Mouse (Mus musculus): ENCODE measurements around the gene Gsto1. TPM values are rescaled to one million over a fixed set of nuclear protein-coding genes. Genes with fewer than 3 reads are reported as not detected.

The Gsto1 gene
- polyA plus RNA-seq (2015; fragmentation: Nextera tagmentation; extraction: Ambion mirVana), result 132 and 193 TPM in 2 replicates

DNA sequence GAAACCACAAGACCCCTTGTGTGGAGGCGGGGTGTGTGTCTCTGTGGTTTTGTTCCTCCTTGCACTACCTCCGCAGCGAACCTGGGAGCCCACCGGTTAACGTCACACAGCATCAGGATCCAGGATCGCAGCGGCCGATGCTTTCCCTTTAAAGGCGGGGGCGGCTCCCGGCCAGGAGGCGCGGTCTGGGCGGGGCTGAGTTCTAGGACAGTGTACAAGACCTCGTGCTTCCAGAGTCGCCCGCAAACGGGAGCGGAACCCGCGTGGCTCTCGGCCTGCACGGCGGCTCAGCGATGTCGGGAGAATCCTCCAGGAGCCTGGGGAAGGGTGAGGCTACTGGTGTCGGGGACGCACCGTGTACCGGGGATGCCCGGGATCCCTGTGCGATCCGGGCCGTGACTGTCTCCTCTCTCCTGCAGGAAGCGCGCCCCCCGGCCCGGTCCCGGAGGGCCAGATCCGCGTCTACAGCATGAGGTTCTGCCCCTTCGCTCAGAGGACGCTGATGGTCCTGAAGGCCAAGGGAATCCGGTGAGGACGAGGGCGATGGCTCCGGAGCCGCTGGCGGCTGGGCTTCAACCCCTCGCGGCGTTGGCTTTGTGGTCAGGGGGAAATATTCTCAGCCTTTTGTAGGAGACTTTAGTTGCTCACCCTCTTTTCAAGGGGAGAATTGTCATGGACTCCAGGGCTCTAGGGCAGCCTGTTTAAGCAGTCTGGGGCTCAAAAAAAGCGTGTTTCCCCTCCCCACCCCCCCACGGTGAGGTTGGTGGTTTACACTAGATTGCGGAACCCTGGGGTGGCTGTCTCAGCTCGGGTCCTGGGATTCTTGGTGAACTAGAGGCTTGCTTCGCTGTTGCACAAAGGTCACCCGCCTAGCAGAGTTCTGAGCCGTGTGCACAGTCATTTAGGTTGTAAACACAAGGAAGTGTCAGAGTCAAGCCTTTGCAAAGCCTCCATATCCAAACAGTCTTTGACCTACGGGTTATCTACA lies at the start of gene Gsto1:
Gene Gsto1, plus strand, starts transcription at position 175 of the 988 bp plus-strand sequence.

DNA sequence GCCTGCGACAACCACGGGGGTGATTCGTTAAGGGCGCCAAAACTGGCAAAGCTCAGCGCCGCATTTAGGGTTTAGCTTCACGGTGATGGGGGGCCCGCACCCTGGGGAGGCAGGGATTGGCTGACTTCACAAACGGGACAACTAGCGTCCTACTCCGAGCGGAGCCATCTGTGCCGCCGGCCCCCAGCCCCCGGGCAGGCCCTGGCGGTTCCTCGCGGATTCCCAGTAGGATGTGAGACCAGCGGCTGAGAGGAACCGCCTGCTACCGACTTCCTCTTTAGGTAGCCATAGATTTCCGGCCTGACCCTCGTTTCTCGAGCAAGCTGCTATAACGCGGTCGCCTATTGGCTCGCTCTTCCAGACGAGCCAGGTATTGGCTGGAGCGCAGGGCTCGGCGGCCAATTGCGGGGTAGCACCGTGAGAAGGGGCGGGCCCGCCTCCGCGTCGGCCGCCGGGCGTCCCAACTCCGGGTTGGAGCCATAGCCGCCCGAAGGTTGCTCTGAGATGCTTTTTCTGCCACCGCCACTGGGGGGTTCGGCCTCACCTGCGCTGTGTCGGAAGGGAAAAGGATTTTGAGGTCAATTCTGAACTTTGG lies 10.7 kb downstream of the Gsto1 start, which contains the start of gene Gsto2:
Gene Gsto2, plus strand, starts transcription at position 182 of the 595 bp plus-strand sequence.

Other genes with a start within 250 kb of the Gsto1 start
- 0.88 and 0.93 TPM in 2 replicates for gene Col17a1, start 162.9 kb upstream of the Gsto1 start, polyA plus RNA-seq (2015; fragmentation: Nextera tagmentation; extraction: Ambion mirVana)
- 196 and 214 TPM in 2 replicates for gene Sfr1, start 123.3 kb upstream of the Gsto1 start, polyA plus RNA-seq (2015; fragmentation: Nextera tagmentation; extraction: Ambion mirVana)
- 1.8 TPM in 2 replicates for gene Gsto2, start 10.6 kb downstream of the Gsto1 start, polyA plus RNA-seq (2015; fragmentation: Nextera tagmentation; extraction: Ambion mirVana)
- gene Cfap43, start 64.3 kb downstream of the Gsto1 start, polyA plus RNA-seq (2015; fragmentation: Nextera tagmentation; extraction: Ambion mirVana), result 0.08 and 0.09 TPM in 2 replicates
- 8.6 and 9.2 TPM in 2 replicates for gene Itprip, start 64.3 kb downstream of the Gsto1 start, polyA plus RNA-seq (2015; fragmentation: Nextera tagmentation; extraction: Ambion mirVana)
- gene Cfap58, start 82.7 kb downstream of the Gsto1 start, polyA plus RNA-seq (2015; fragmentation: Nextera tagmentation; extraction: Ambion mirVana), result not detected in 2 replicates

All from adrenal gland, postnatal 0 days (tissue).